Mouse (Mus musculus) heart, adult 10 weeks (tissue): ENCODE results near the gene Erich6b. TPM values are rescaled to one million over a fixed set of nuclear protein-coding genes. Genes with fewer than 3 reads are reported as not detected.

ENCODE experiments used
- polyA plus RNA-seq: library from polyadenylated mRNA; stranded (reverse); fragments of 350-450 nt; fragmentation: Illumina TruSeq; extraction: RNeasy Lipid Tissue Mini Kit (QIAGEN cat#74804); gene quantifications from one replicate; pipeline ENCODE4 v1.2.3, GENCODE M21; 2014; ENCODE audit warnings: low read depth, low replicate concordance

Gene Erich6b
- polyA plus RNA-seq, result not detected

GRCm38 (mm10) chr14:75642080-75642479 lies at the start of gene Erich6b:
TSS of gene Erich6b (plus strand) at chr14:75642259.

GRCm38 (mm10) chr14:75592978-75593377 lies 49.1 kb upstream of the Erich6b start, which contains the start of gene Spert:
TSS of gene Spert (minus strand) at chr14:75593116.

Other genes with a start within 250 kb of the Erich6b start
- gene Siah3, start 186.3 kb upstream of the Erich6b start, polyA plus RNA-seq, result not detected
- gene Spert, start 49.1 kb upstream of the Erich6b start, polyA plus RNA-seq, result not detected
- gene Cog3, start 112.3 kb downstream of the Erich6b start, polyA plus RNA-seq, result 15.7 TPM
- gene Slc25a30, start 144.8 kb downstream of the Erich6b start, polyA plus RNA-seq, result 7.5 TPM
- 3,891 TPM for gene Tpt1, start 202.8 kb downstream of the Erich6b start, polyA plus RNA-seq